Mouse (Mus musculus) cerebellum, postnatal 14 days (tissue): ENCODE results near the gene Pmvk.

Source experiments
- DNase-seq, 2 experiments: peaks; one replicate each; pipeline ENCODE4 v3.0.0; 2021; ENCODE audit warnings: mixed read lengths in 2 of 2

Pmvk gene

GRCm38 (mm10) chr3:89430171-89431159 is 23.9 kb upstream of the Pmvk start, which contains the start of gene Pygo2:
Gene Pygo2 (plus strand): TSS chr3:89430214.
- peak; percentile 94 to 96 for DNase-seq

GRCm38 (mm10) chr3:89432606-89433005 is 21.7 kb upstream of the Pmvk start:
- DNase-seq, result no peak

DNA sequence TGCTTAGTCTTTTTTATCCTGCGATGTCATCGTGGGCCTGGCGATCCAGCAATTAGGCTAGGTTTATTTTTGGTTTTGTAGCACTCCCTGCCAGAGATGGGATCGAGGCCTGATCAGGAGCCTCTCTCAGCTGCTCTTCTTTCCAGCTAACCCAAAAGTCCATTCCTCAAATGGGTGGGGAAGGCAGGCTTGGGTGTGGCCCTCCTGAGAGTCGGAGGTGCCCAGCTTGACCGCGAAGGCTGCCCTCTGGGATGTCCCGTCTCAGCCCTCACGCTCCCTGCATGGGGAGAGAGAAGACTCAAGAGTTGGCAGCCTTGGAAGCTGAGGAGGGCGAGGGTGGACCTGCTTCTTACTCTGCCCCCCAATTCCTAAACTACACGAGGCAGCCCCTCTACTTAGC is 19.8 kb upstream of the Pmvk start:
- no peak for DNase-seq

DNA sequence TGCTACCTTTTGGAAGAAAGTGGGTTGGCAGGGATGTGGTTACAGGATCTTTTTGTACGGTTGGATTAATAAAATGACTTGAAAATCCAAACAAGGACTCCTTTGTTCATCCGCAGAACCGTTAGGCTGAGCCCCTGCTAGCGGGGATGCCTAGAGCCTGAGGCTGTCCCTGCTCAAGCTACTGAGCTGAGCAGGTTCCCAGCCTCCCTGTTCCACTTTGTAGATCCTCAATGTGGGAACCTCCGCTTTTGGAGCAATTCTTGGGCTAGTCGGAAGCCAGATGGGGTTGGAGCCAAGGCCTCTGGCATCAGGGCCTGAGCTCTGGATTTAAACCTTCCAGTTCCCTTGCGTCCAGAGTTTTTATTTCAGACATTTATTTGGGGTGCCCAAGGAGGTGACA is 19.3 kb upstream of the Pmvk start:
- DNase-seq, result no peak

GRCm38 (mm10) chr3:89436176-89437113 is 17.9 kb upstream of the Pmvk start, which contains the start of gene Pbxip1:
Gene Pbxip1 (plus strand): TSS chr3:89436706.
- DNase-seq, result no peak

- DNase-seq, result no peak
These were observed 17.1 kb upstream of the Pmvk start for GRCm38 (mm10) chr3:89437269-89437668.

DNA sequence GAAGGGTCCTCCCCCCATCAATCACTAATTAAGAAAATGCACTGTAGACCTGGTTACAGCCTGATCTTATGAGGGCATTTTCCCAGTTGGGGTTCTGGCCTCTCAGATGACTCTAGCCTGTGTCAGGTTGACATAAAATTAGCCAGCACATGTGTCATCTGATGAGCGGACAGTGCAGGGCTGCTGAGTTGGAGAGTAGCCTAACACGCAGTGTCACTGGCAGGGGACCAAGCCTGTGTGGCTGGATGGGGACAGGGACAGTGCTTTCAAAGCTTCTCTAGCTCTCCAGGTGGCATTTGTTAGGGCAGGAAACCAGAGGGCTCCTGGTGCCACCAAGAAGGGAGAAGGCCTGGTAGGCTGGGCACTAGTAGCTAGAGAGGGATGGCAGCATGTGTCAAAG is 13.7 kb upstream of the Pmvk start:
- DNase-seq, result peak in 1 of 2 experiments; percentile 36

DNA sequence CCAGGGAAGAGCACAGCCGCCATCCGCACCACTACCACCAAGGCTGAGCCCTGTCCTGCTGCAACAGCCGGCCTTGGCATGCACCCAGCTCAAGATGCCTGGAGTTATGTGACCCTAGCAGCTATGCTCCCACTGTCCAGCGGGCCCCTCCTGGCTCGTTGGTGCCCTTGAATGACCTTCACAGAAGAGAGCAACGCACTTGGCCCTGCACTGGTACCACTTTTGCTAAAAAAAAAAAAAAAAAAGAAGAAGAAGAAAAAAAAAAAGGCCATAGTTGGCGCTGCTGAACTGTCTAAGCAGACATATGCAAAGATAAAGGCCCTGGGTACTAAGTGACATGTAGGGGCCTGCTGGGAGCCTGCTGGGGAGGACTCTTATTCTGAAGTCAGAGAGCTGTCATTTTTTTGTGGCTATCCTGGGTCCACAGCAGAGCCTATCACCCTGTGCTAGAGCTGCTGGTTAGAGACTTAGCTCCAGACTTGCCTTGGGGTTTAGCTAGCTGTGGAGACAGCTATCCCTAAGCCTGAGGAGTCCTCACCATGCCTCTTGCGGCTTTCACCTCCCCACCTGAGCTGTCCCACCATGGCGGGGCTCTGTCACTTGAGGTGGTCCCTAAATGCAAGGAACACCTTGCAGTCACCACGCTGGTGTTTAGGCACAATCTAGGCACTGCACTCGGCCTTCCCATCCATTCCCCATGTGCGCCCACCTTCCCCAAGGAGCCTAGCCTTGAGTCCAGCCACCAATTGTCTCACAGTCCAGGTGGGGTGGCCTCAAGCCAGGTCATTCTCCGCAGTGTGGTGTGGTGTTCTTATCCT is 5.4 kb upstream of the Pmvk start:
- peak; percentile 44 to 63 for DNase-seq

GRCm38 (mm10) chr3:89449541-89449940 is 4.8 kb upstream of the Pmvk start:
- DNase-seq, result peak; percentile 81 to 87

DNA sequence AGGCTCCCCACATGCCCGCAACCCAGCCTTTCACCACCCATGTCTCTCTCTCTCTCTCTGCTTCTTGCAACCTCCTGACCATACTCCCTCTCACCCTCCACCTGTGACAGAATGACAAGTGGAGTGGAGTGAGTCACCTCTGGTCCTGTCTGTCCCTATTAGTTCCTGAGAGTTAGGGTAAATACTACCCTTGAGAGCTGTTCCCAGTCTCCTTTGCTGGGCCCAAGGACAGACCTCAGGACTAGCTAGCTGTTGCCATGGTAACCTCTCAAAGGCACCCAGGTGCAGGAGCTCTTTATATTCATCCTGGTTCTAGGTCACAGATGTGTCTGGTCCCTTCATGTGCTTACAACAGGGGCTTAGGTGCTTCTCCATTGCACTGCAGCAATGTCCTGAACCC is 2.4 kb upstream of the Pmvk start:
- no peak for DNase-seq

GRCm38 (mm10) chr3:89455786-89456285 is 1.5 kb downstream of the Pmvk start:
- DNase-seq, result no peak

DNA sequence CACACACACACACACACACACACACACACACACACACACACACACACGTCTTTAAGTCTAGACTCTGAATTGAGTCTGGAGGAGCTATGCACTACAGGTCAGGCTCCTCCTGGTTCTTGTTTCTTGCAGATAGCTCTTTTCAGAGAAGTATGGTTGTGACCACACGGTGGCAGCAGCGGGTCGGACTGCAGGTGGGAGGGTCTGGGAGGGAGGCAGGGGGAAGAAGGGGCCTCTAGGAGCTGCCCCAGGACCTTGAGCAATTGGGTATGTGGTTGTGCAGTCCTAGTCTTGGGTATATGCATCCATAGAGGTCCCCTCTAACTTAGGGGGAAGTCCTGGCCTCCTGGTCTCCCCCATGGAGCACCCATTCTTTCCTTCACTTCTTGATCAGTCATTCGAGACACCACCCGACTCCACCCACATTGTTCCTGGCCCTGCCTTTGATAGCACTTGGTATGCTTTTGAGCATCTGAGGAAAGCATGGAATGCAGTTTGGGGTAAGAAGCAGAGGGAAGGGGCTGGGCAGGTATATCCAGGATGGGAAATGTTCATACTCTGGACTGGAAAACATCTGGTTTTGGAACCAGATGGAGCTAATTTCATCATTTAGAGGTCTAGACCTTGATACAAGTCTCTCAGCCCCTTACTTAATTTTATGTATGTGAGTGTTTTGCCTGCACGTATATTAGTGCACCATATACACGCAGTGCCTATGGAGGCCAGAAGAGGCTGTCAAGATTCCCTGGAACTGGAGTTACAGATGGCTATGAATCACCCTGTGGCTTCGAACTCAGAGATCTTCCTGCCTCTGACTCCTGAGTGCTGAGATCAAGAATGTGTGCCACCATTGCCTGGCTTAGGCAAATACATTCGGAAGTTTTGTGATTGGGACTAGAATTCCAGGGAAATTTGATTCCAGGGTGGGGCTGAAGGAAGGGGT is 2.7 kb downstream of the Pmvk start:
- DNase-seq, result peak; percentile 64 to 79

DNA sequence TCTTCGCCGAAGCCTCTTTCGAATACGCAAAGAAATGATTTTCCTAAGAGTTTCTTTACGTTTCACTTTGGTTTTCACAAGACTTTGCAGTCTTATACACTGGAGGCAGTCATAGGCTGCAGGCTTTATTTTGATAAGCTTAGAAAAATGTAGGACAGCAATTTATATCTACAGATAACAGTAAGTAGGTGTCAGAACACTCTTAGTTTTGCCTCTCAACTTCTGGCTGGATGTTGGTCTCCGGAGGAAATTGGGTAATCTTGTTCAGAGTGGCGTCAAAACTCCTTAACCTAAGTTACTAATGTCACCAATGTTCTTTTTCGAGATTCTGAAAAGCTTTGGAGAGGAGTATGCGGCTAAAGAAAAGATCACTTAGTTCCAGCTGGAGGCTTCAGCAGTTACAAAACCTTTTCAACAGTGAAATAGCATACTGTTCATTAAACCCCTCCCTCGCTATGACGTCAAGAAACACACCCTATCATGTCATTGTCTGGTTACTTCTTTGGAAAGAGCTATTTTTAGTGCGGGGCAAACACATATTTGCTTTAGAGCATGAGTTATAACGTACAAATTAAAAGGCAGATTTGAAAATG is 4.1 kb downstream of the Pmvk start:
- DNase-seq, result peak in 1 of 2 experiments; percentile 29

- DNase-seq, result peak; percentile 96 to 97
These were observed 4.8 kb downstream of the Pmvk start for GRCm38 (mm10) chr3:89458965-89459807.

- no peak for DNase-seq
These were observed 13.9 kb downstream of the Pmvk start for GRCm38 (mm10) chr3:89468268-89468667.

- no peak for DNase-seq
These were observed 17.9 kb downstream of the Pmvk start for GRCm38 (mm10) chr3:89472280-89472679.

DNA sequence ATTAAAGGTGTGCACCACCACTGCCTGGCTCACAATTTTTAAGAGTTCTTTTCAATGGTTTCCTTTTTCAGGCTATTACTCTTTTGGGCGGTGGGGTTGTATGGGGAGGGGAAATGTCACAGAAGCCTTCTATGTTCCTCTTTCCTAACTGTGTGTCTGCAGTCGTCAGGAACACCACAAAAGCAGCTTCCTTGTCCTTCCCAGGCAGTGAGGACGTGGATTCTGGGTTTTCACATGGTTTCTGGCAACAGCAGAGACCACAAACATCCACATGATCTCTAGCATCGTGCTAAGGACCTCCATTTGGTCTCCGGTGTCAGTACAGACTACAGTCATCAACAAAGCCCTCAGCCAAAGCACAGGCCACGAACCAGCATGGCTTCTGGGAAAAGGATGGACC is 19.5 kb downstream of the Pmvk start:
- no peak for DNase-seq

- no peak for DNase-seq
These were observed 24.7 kb downstream of the Pmvk start for GRCm38 (mm10) chr3:89479055-89479454.

GRCm38 (mm10) chr3:89481488-89481887 is 27.1 kb downstream of the Pmvk start:
- peak in 1 of 2 experiments; percentile 11 for DNase-seq
